Mouse (Mus musculus): ENCODE measurements at regions not wholly inside any gene's neighbourhood (a gene's known extent, or its start where the extent isn't known, plus 50 kb on each side); places are given as distances from the start of the nearest gene placed in this dataset.

- H3K27me3 ChIP-seq (ENCODE audit: control insufficient read depth, insufficient read depth, low read length) = no peaks in the 10 kb centered on the region
- H3K4me3 ChIP-seq (replicated peaks; ENCODE audit: insufficient read depth, low read depth, low read length) = no peak overlapping the region
- DNase-seq = no peak
- no peak overlapping the region for H3K27ac ChIP-seq (ENCODE audit: insufficient read depth, low read length)
- H3K4me1 ChIP-seq (ENCODE audit: control insufficient read depth, insufficient read depth, low read length) = peaks cover 4% of the 10 kb centered on the region
- TF ChIP-seq POLR2A (IDR thresholded peaks at IDR 0.05; ENCODE audit: borderline replicate concordance, insufficient read depth, low read length) = no peak
- TF ChIP-seq CTCF (IDR thresholded peaks at IDR 0.05; ENCODE audit: borderline replicate concordance, insufficient read depth, low read depth, low read length) = no peak
- WGBS = 96% methylated on average over 7 of the region's 7 CpGs
These were observed 265.4 kb upstream of the Atp2b1 start for GRCm38 (mm10) chr10:98648710-98649245.

- Histone ChIP-seq H3K27me3 (ENCODE audit: control insufficient read depth, insufficient read depth, low read length) (no peaks in the 10 kb centered on the region), H3K4me3 (replicated peaks; ENCODE audit: insufficient read depth, low read depth, low read length) (no peak overlapping the region), H3K4me1 (ENCODE audit: control insufficient read depth, insufficient read depth, low read length) (peaks cover 4% of the 10 kb centered on the region), H3K27ac (ENCODE audit: insufficient read depth, low read length) (no peak overlapping the region)
- DNase-seq = no peak
- 94% methylated on average over 4 of the region's 4 CpGs for WGBS
- TF ChIP-seq POLR2A (IDR thresholded peaks at IDR 0.05; ENCODE audit: borderline replicate concordance, insufficient read depth, low read length) (no peak), CTCF (IDR thresholded peaks at IDR 0.05; ENCODE audit: borderline replicate concordance, insufficient read depth, low read depth, low read length) (no peak)
These were observed 263.7 kb upstream of the Atp2b1 start for GRCm38 (mm10) chr10:98650533-98650932.

- DNase-seq = no peak
- Histone ChIP-seq H3K27ac (ENCODE audit: insufficient read depth, low read length) (no peak overlapping the region), H3K4me1 (ENCODE audit: control insufficient read depth, insufficient read depth, low read length) (no peaks in the 10 kb centered on the region), H3K4me3 (replicated peaks; ENCODE audit: insufficient read depth, low read depth, low read length) (no peak overlapping the region), H3K27me3 (ENCODE audit: control insufficient read depth, insufficient read depth, low read length) (no peaks in the 10 kb centered on the region)
- TF ChIP-seq POLR2A (IDR thresholded peaks at IDR 0.05; ENCODE audit: borderline replicate concordance, insufficient read depth, low read length) = no peak
- TF ChIP-seq CTCF (IDR thresholded peaks at IDR 0.05; ENCODE audit: borderline replicate concordance, insufficient read depth, low read depth, low read length) = no peak
- WGBS = 92% methylated on average over 6 of the region's 6 CpGs
These were observed 263.1 kb upstream of the Atp2b1 start for GRCm38 (mm10) chr10:98651127-98651526.

GRCm38 (mm10) chr10:98651599-98651998 is 262.6 kb upstream of the Atp2b1 start:
- TF ChIP-seq CTCF (IDR thresholded peaks at IDR 0.05; ENCODE audit: borderline replicate concordance, insufficient read depth, low read depth, low read length) (no peak), POLR2A (IDR thresholded peaks at IDR 0.05; ENCODE audit: borderline replicate concordance, insufficient read depth, low read length) (no peak)
- Histone ChIP-seq H3K27me3 (ENCODE audit: control insufficient read depth, insufficient read depth, low read length) (no peaks in the 10 kb centered on the region), H3K27ac (ENCODE audit: insufficient read depth, low read length) (no peak overlapping the region), H3K4me3 (replicated peaks; ENCODE audit: insufficient read depth, low read depth, low read length) (no peak overlapping the region), H3K4me1 (ENCODE audit: control insufficient read depth, insufficient read depth, low read length) (no peaks in the 10 kb centered on the region)
- 96% methylated on average over 5 of the region's 5 CpGs for WGBS
- no peak for DNase-seq

- WGBS = 97% methylated on average over 2 of the region's 2 CpGs
- TF ChIP-seq CTCF (IDR thresholded peaks at IDR 0.05; ENCODE audit: borderline replicate concordance, insufficient read depth, low read depth, low read length) = no peak
- TF ChIP-seq POLR2A (IDR thresholded peaks at IDR 0.05; ENCODE audit: borderline replicate concordance, insufficient read depth, low read length) = no peak
- H3K27ac ChIP-seq (ENCODE audit: insufficient read depth, low read length) = no peak overlapping the region
These were observed 262.1 kb upstream of the Atp2b1 start for GRCm38 (mm10) chr10:98652084-98652483.

GRCm38 (mm10) chr10:98660747-98661146 is 253.5 kb upstream of the Atp2b1 start:
- DNase-seq = peak in 1 of 2 experiments; percentile 12
- Histone ChIP-seq H3K27ac (ENCODE audit: insufficient read depth, low read length) (no peak overlapping the region), H3K27me3 (ENCODE audit: control insufficient read depth, insufficient read depth, low read length) (no peaks in the 10 kb centered on the region), H3K4me3 (replicated peaks; ENCODE audit: insufficient read depth, low read depth, low read length) (no peak overlapping the region), H3K4me1 (ENCODE audit: control insufficient read depth, insufficient read depth, low read length) (no peaks in the 10 kb centered on the region)
- 92% methylated on average over 1 of the region's 1 CpGs for WGBS
- TF ChIP-seq POLR2A (IDR thresholded peaks at IDR 0.05; ENCODE audit: borderline replicate concordance, insufficient read depth, low read length) = no peak
- no peak for TF ChIP-seq CTCF (IDR thresholded peaks at IDR 0.05; ENCODE audit: borderline replicate concordance, insufficient read depth, low read depth, low read length)

More at GRCm38 (mm10) chr10:98652084-98652483, 262.1 kb upstream of the Atp2b1 start:
- no peak for DNase-seq
- H3K4me1 ChIP-seq (ENCODE audit: control insufficient read depth, insufficient read depth, low read length) = no peaks in the 10 kb centered on the region
- no peak overlapping the region for H3K4me3 ChIP-seq (replicated peaks; ENCODE audit: insufficient read depth, low read depth, low read length)
- no peaks in the 10 kb centered on the region for H3K27me3 ChIP-seq (ENCODE audit: control insufficient read depth, insufficient read depth, low read length)

GRCm38 (mm10) chr10:98665936-98666505 is 248.2 kb upstream of the Atp2b1 start:
- 96% methylated on average over 3 of the region's 3 CpGs for WGBS
- Histone ChIP-seq H3K27ac (ENCODE audit: insufficient read depth, low read length) (no peak overlapping the region), H3K4me3 (replicated peaks; ENCODE audit: insufficient read depth, low read depth, low read length) (no peak overlapping the region), H3K27me3 (ENCODE audit: control insufficient read depth, insufficient read depth, low read length) (no peaks in the 10 kb centered on the region), H3K4me1 (ENCODE audit: control insufficient read depth, insufficient read depth, low read length) (no peaks in the 10 kb centered on the region)
- no peak for TF ChIP-seq CTCF (IDR thresholded peaks at IDR 0.05; ENCODE audit: borderline replicate concordance, insufficient read depth, low read depth, low read length)
- TF ChIP-seq POLR2A (IDR thresholded peaks at IDR 0.05; ENCODE audit: borderline replicate concordance, insufficient read depth, low read length) = no peak
- DNase-seq = no peak

- 92% methylated on average over 1 of the region's 1 CpGs for WGBS
These were observed 246.5 kb upstream of the Atp2b1 start for GRCm38 (mm10) chr10:98667728-98668127.

More at GRCm38 (mm10) chr10:98667728-98668127, 246.5 kb upstream of the Atp2b1 start:
- Histone ChIP-seq H3K4me1 (ENCODE audit: control insufficient read depth, insufficient read depth, low read length) (no peaks in the 10 kb centered on the region), H3K27ac (ENCODE audit: insufficient read depth, low read length) (no peak overlapping the region), H3K4me3 (replicated peaks; ENCODE audit: insufficient read depth, low read depth, low read length) (no peak overlapping the region), H3K27me3 (ENCODE audit: control insufficient read depth, insufficient read depth, low read length) (no peaks in the 10 kb centered on the region)
- no peak for DNase-seq
- TF ChIP-seq CTCF (IDR thresholded peaks at IDR 0.05; ENCODE audit: borderline replicate concordance, insufficient read depth, low read depth, low read length) = no peak
- TF ChIP-seq POLR2A (IDR thresholded peaks at IDR 0.05; ENCODE audit: borderline replicate concordance, insufficient read depth, low read length) = no peak

All from cerebellum, adult 2 months (tissue).